Mouse (Mus musculus) G1E-ER4 (cell line): ENCODE results near the gene Car3. TPM values are rescaled to one million over a fixed set of nuclear protein-coding genes. Genes with fewer than 3 reads are reported as not detected.

Source experiments
- GATA1 ChIP-seq: IDR thresholded peaks from one replicate; pipeline ENCODE4 v1.8.0; 2012; ENCODE audit warnings: low read length, inconsistent platforms
- polyA plus RNA-seq: library from polyadenylated mRNA; stranded (reverse); fragments of >175 nt; gene quantifications from 2 replicates; pipeline ENCODE4 v1.2.3, GENCODE M21; 2012

The Car3 gene
- polyA plus RNA-seq, result 4.5 and 6.0 TPM in 2 replicates

- no peak for TF ChIP-seq GATA1
Observed at GRCm38 (mm10) chr3:14863022-14863711, at the start of gene Car3. Gene Car3, plus strand, starts transcription at chr3:14863512.

GRCm38 (mm10) chr3:14819844-14820504 lies 43.3 kb upstream of the Car3 start:
- TF ChIP-seq GATA1, result no peak

- TF ChIP-seq GATA1, result no peak
Observed at GRCm38 (mm10) chr3:14828896-14829295, 34.4 kb upstream of the Car3 start.

- TF ChIP-seq GATA1, result no peak
Observed at GRCm38 (mm10) chr3:14831219-14831835, 32.0 kb upstream of the Car3 start.

- no peak for TF ChIP-seq GATA1
Observed at GRCm38 (mm10) chr3:14832766-14833165, 30.5 kb upstream of the Car3 start.

- TF ChIP-seq GATA1, result no peak
Observed at GRCm38 (mm10) chr3:14838936-14839335, 24.4 kb upstream of the Car3 start.

- TF ChIP-seq GATA1, result no peak
Observed at GRCm38 (mm10) chr3:14839466-14840118, 23.7 kb upstream of the Car3 start.

GRCm38 (mm10) chr3:14848587-14849254 lies 14.6 kb upstream of the Car3 start:
- TF ChIP-seq GATA1, result no peak

GRCm38 (mm10) chr3:14853966-14854365 lies 9.3 kb upstream of the Car3 start:
- TF ChIP-seq GATA1, result no peak

- TF ChIP-seq GATA1, result no peak
Observed at GRCm38 (mm10) chr3:14854446-14854845, 8.9 kb upstream of the Car3 start.

- no peak for TF ChIP-seq GATA1
Observed at GRCm38 (mm10) chr3:14857874-14858273, 5.4 kb upstream of the Car3 start.

GRCm38 (mm10) chr3:14860291-14860690 lies 3.0 kb upstream of the Car3 start:
- TF ChIP-seq GATA1, result no peak

- no peak for TF ChIP-seq GATA1
Observed at GRCm38 (mm10) chr3:14861165-14861564, 2.1 kb upstream of the Car3 start.

- TF ChIP-seq GATA1, result no peak
Observed at GRCm38 (mm10) chr3:14861787-14862186, 1.5 kb upstream of the Car3 start.

- TF ChIP-seq GATA1, result no peak
Observed at GRCm38 (mm10) chr3:14862654-14863021, 674 bp upstream of the Car3 start.

- TF ChIP-seq GATA1, result no peak
Observed at GRCm38 (mm10) chr3:14863922-14864321, 610 bp downstream of the Car3 start.

GRCm38 (mm10) chr3:14865941-14866340 lies 2.6 kb downstream of the Car3 start:
- no peak for TF ChIP-seq GATA1
